Mouse (Mus musculus): Measurements from ENCODE around the gene Rad51b. TPM values are rescaled to one million over a fixed set of nuclear protein-coding genes. Genes with fewer than 3 reads are reported as not detected.

The Rad51b gene
- polyA plus RNA-seq, 1 experiment from 2014 or later = 7.8 TPM

GRCm38 (mm10) chr12:79506421-79506820 is 209.3 kb downstream of the Rad51b start:
- no peaks in the 10 kb centered on the region for H3K9me3 ChIP-seq
- ATAC-seq = no peak
- no peaks in the 10 kb centered on the region for H3K36me3 ChIP-seq
- no peaks in the 10 kb centered on the region for H3K27me3 ChIP-seq (replicated peaks)
- WGBS = 63% methylated on average over 4 of the region's 4 CpGs
- H3K4me3 ChIP-seq (replicated peaks) = no peak overlapping the region
- H3K27ac ChIP-seq = no peak overlapping the region
- no peak overlapping the region for H3K9ac ChIP-seq
- no peak overlapping the region for H3K4me2 ChIP-seq (replicated peaks)
- peaks cover 20% of the 10 kb centered on the region for H3K4me1 ChIP-seq (replicated peaks)

GRCm38 (mm10) chr12:79507141-79507681 is 210.1 kb downstream of the Rad51b start:
- 19% methylated on average over 8 of the region's 8 CpGs for WGBS
- H3K27me3 ChIP-seq (replicated peaks) = no peaks in the 10 kb centered on the region
- H3K4me3 ChIP-seq (replicated peaks) = no peak overlapping the region
- H3K4me2 ChIP-seq (replicated peaks) = no peak overlapping the region
- no peak overlapping the region for H3K27ac ChIP-seq
- ATAC-seq = no peak; the same call in 1 of the 2 replicates
- H3K4me1 ChIP-seq (replicated peaks) = peaks cover 20% of the 10 kb centered on the region
- H3K9me3 ChIP-seq = no peaks in the 10 kb centered on the region
- no peaks in the 10 kb centered on the region for H3K36me3 ChIP-seq
- H3K9ac ChIP-seq = no peak overlapping the region

- H3K4me3 ChIP-seq (replicated peaks) = no peak overlapping the region
- peak; percentile 44; the same call in 1 of the 2 replicates for ATAC-seq
- no peaks in the 10 kb centered on the region for H3K36me3 ChIP-seq
- no peak overlapping the region for H3K9ac ChIP-seq
- no peaks in the 10 kb centered on the region for H3K27me3 ChIP-seq (replicated peaks)
- H3K4me2 ChIP-seq (replicated peaks) = no peak overlapping the region
- peaks cover 10% of the 10 kb centered on the region for H3K4me1 ChIP-seq (replicated peaks)
- H3K9me3 ChIP-seq = no peaks in the 10 kb centered on the region
- 52% methylated on average over 11 of the region's 11 CpGs for WGBS
- peak overlapping the region; percentile 72 for H3K27ac ChIP-seq
These were observed 214.5 kb downstream of the Rad51b start for GRCm38 (mm10) chr12:79511454-79512204.

GRCm38 (mm10) chr12:79512205-79512886 is 215.3 kb downstream of the Rad51b start:
- Histone ChIP-seq H3K36me3 (no peaks in the 10 kb centered on the region), H3K27me3 (replicated peaks) (no peaks in the 10 kb centered on the region), H3K9me3 (no peaks in the 10 kb centered on the region), H3K4me2 (replicated peaks) (no peak overlapping the region), H3K9ac (no peak overlapping the region), H3K4me1 (replicated peaks) (peaks cover 10% of the 10 kb centered on the region), H3K4me3 (replicated peaks) (no peak overlapping the region), H3K27ac (peak overlapping the region; percentile 60; the same call in 1 of the 2 replicates)
- peak; percentile 56; the same call in 1 of the 2 replicates for ATAC-seq
- 60% methylated on average over 10 of the region's 10 CpGs for WGBS

- Histone ChIP-seq H3K9me3 (no peaks in the 10 kb centered on the region), H3K4me3 (replicated peaks) (no peak overlapping the region), H3K4me2 (replicated peaks) (no peak overlapping the region), H3K4me1 (replicated peaks) (peaks cover 9% of the 10 kb centered on the region), H3K9ac (no peak overlapping the region), H3K36me3 (no peaks in the 10 kb centered on the region), H3K27me3 (replicated peaks) (no peaks in the 10 kb centered on the region), H3K27ac (peak overlapping the region; percentile 24; the same call in 1 of the 2 replicates)
- 86% methylated on average over 5 of the region's 5 CpGs for WGBS
- ATAC-seq = no peak
These were observed 216.1 kb downstream of the Rad51b start for GRCm38 (mm10) chr12:79512982-79513681.

GRCm38 (mm10) chr12:79514680-79515079 is 217.6 kb downstream of the Rad51b start:
- WGBS = 95% methylated on average over 3 of the region's 3 CpGs
- Histone ChIP-seq H3K4me3 (replicated peaks) (no peak overlapping the region), H3K9ac (no peak overlapping the region), H3K4me2 (replicated peaks) (no peak overlapping the region), H3K4me1 (replicated peaks) (peaks cover 9% of the 10 kb centered on the region), H3K9me3 (no peaks in the 10 kb centered on the region), H3K36me3 (no peaks in the 10 kb centered on the region), H3K27ac (no peak overlapping the region), H3K27me3 (replicated peaks) (no peaks in the 10 kb centered on the region)
- no peak for ATAC-seq

- 47% methylated on average over 1 of the region's 1 CpGs for WGBS
- no peaks in the 10 kb centered on the region for H3K27me3 ChIP-seq (replicated peaks)
- no peaks in the 10 kb centered on the region for H3K36me3 ChIP-seq
- no peaks in the 10 kb centered on the region for H3K9me3 ChIP-seq
- H3K4me1 ChIP-seq (replicated peaks) = peaks cover 7% of the 10 kb centered on the region; the same call in 1 of the 2 replicates
- H3K9ac ChIP-seq = no peak overlapping the region
- no peak overlapping the region for H3K4me3 ChIP-seq (replicated peaks)
- no peak for ATAC-seq
- H3K27ac ChIP-seq = no peak overlapping the region
- H3K4me2 ChIP-seq (replicated peaks) = no peak overlapping the region
These were observed 225.3 kb downstream of the Rad51b start for GRCm38 (mm10) chr12:79522374-79522773.

- no peaks in the 10 kb centered on the region for H3K36me3 ChIP-seq
- H3K4me1 ChIP-seq (replicated peaks) = peaks cover 7% of the 10 kb centered on the region; the same call in 1 of the 2 replicates
- no peak for ATAC-seq
- no peaks in the 10 kb centered on the region for H3K27me3 ChIP-seq (replicated peaks)
- H3K9ac ChIP-seq = no peak overlapping the region
- H3K27ac ChIP-seq = no peak overlapping the region; the same call in 1 of the 2 replicates
- no peak overlapping the region for H3K4me2 ChIP-seq (replicated peaks)
- H3K4me3 ChIP-seq (replicated peaks) = no peak overlapping the region
- WGBS = 53% methylated on average over 14 of the region's 14 CpGs
- no peaks in the 10 kb centered on the region for H3K9me3 ChIP-seq
These were observed 228.1 kb downstream of the Rad51b start for GRCm38 (mm10) chr12:79524941-79525871.

- H3K4me2 ChIP-seq (replicated peaks) = no peak overlapping the region
- H3K9ac ChIP-seq = no peak overlapping the region
- H3K4me3 ChIP-seq (replicated peaks) = no peak overlapping the region
- peaks cover 7% of the 10 kb centered on the region; the same call in 1 of the 2 replicates for H3K4me1 ChIP-seq (replicated peaks)
- 30% methylated on average over 8 of the region's 8 CpGs for WGBS
- H3K9me3 ChIP-seq = no peaks in the 10 kb centered on the region
- ATAC-seq = peak; percentile 92
- H3K27ac ChIP-seq = no peak overlapping the region
- H3K27me3 ChIP-seq (replicated peaks) = no peaks in the 10 kb centered on the region
- H3K36me3 ChIP-seq = no peaks in the 10 kb centered on the region
These were observed 228.8 kb downstream of the Rad51b start for GRCm38 (mm10) chr12:79525872-79526271.

GRCm38 (mm10) chr12:79527222-79527621 is 230.1 kb downstream of the Rad51b start:
- no peak overlapping the region for H3K27ac ChIP-seq
- H3K4me2 ChIP-seq (replicated peaks) = no peak overlapping the region
- H3K27me3 ChIP-seq (replicated peaks) = no peaks in the 10 kb centered on the region
- no peaks in the 10 kb centered on the region for H3K9me3 ChIP-seq
- no peak overlapping the region for H3K4me3 ChIP-seq (replicated peaks)
- no peaks in the 10 kb centered on the region for H3K36me3 ChIP-seq
- no peak for ATAC-seq
- WGBS = 65% methylated on average over 3 of the region's 3 CpGs
- H3K4me1 ChIP-seq (replicated peaks) = peaks cover 15% of the 10 kb centered on the region
- H3K9ac ChIP-seq = no peak overlapping the region

- peak overlapping the region; percentile 27; the same call in 1 of the 2 replicates for H3K27ac ChIP-seq
These were observed 233.3 kb downstream of the Rad51b start for GRCm38 (mm10) chr12:79530275-79530902.

More at GRCm38 (mm10) chr12:79530275-79530902, 233.3 kb downstream of the Rad51b start:
- Histone ChIP-seq H3K4me1 (replicated peaks) (peaks cover 18% of the 10 kb centered on the region), H3K9me3 (no peaks in the 10 kb centered on the region), H3K4me3 (replicated peaks) (no peak overlapping the region), H3K9ac (no peak overlapping the region), H3K36me3 (no peaks in the 10 kb centered on the region), H3K4me2 (replicated peaks) (no peak overlapping the region), H3K27me3 (replicated peaks) (no peaks in the 10 kb centered on the region)
- 70% methylated on average over 10 of the region's 10 CpGs for WGBS
- no peak for ATAC-seq

Measured in intestine, embryonic 15.5 days (tissue).